Mouse (Mus musculus) MEL-GATA-1-ER (cell line): Measurements from ENCODE around the gene Ap2a2.

Experiments used
- DNase-seq: peaks from one replicate; pipeline ENCODE4 v3.0.0-alpha.2; 2012; ENCODE audit warnings: low read depth; ENCODE audit errors: extremely low read depth

Gene Ap2a2

GRCm38 (mm10) chr7:141660346-141660745, 98.4 kb downstream of the Ap2a2 start:
- no peak for DNase-seq

GRCm38 (mm10) chr7:141661481-141661880, 99.5 kb downstream of the Ap2a2 start:
- DNase-seq: no peak

- no peak for DNase-seq
Observed at GRCm38 (mm10) chr7:141662223-141662622, 100.2 kb downstream of the Ap2a2 start.

GRCm38 (mm10) chr7:141666190-141666589, 104.2 kb downstream of the Ap2a2 start:
- peak; percentile 44 for DNase-seq

GRCm38 (mm10) chr7:141669097-141669496, 107.1 kb downstream of the Ap2a2 start:
- DNase-seq: peak; percentile 9

- peak; percentile 27 for DNase-seq
Observed at GRCm38 (mm10) chr7:141670999-141671398, 109.0 kb downstream of the Ap2a2 start.

GRCm38 (mm10) chr7:141671626-141672291, 109.8 kb downstream of the Ap2a2 start:
- DNase-seq: no peak

GRCm38 (mm10) chr7:141678922-141679321, 116.9 kb downstream of the Ap2a2 start:
- no peak for DNase-seq
